Mouse (Mus musculus) heart, postnatal 0 days (tissue): Measurements from ENCODE around the gene Mccc2. TPM values are rescaled to one million over a fixed set of nuclear protein-coding genes. Genes with fewer than 3 reads are reported as not detected.
A peak's percentile ranks its signal among the peaks of the same experiment; 100 is the strongest.

Experiments
- ATAC-seq: fragments of 200-750 bp; cut with Nextera tagmentation; 2 replicates; pipeline ENCODE4 v1.8.0; 2017; ENCODE audit warnings: low read depth, moderate number of reproducible peaks, moderate library complexity; ENCODE audit not compliant: insufficient read depth
- DNase-seq: peaks from one replicate; pipeline ENCODE4 v3.0.0-alpha.2; 2016; ENCODE audit warnings: low spot score
- H3K27ac ChIP-seq: fragments of 300-500 bp; sonication (generic); 2 replicates; pipeline ENCODE4 v1.5.1; 2014; ENCODE audit warnings: low read depth, mild to moderate bottlenecking
- H3K27me3 ChIP-seq: fragments of 300-500 bp; sonication (generic); 2 replicates; pipeline ENCODE4 v1.6.1; 2014; ENCODE audit warnings: low read length, mixed read lengths; ENCODE audit not compliant: control insufficient read depth, insufficient read depth
- H3K36me3 ChIP-seq: fragments of 300-500 bp; sonication (generic); replicated peaks from 2 replicates; pipeline ENCODE4 v1.6.1; 2014; ENCODE audit warnings: low read length, mixed read lengths; ENCODE audit not compliant: control insufficient read depth, insufficient read depth
- H3K4me1 ChIP-seq: fragments of 300-500 bp; sonication (generic); 2 replicates; pipeline ENCODE4 v1.6.1; 2014; ENCODE audit warnings: antibody characterized with exemption; ENCODE audit not compliant: control insufficient read depth, insufficient read depth
- H3K4me2 ChIP-seq: fragments of 300-500 bp; sonication (generic); 2 replicates; pipeline ENCODE4 v1.6.1; 2014; ENCODE audit warnings: low read depth, mild to moderate bottlenecking, low read length, moderate library complexity
- H3K4me3 ChIP-seq: fragments of 300-500 bp; sonication (generic); 2 replicates; pipeline ENCODE4 v1.5.1; 2014; ENCODE audit warnings: low read depth, low read length
- H3K9ac ChIP-seq: fragments of 300-500 bp; sonication (generic); replicated peaks from 2 replicates; pipeline ENCODE4 v1.6.1; 2014; ENCODE audit warnings: low read depth, low read length, mixed read lengths
- H3K9me3 ChIP-seq: fragments of 300-500 bp; sonication (generic); replicated peaks from 2 replicates; pipeline ENCODE4 v1.6.1; 2016; ENCODE audit warnings: low read length; ENCODE audit not compliant: control insufficient read depth
- CTCF ChIP-seq: IDR thresholded peaks from 2 replicates; pipeline ENCODE4 v1.5.1; 2016; ENCODE audit warnings: antibody characterized with exemption, control low read depth, low read depth
- EP300 ChIP-seq: IDR thresholded peaks from 2 replicates; pipeline ENCODE4 v1.6.1; 2016; ENCODE audit warnings: antibody characterized with exemption, low read depth
- WGBS: fragments of 180-500 bp; shearing (Covaris S2); extraction: QIAGEN DNeasy Blood & Tissue Kit; methylation state at CpG from one replicate; pipeline ENCODE4 v1.1.7; 2014; 5-methylcytosine and 5-hydroxymethylcytosine counted together
- polyA plus RNA-seq: library from polyadenylated mRNA; unstranded; fragments of >200 nt; fragmentation: Nextera tagmentation; extraction: Ambion mirVana; gene quantifications from 2 replicates; pipeline ENCODE4 v1.2.1, GENCODE M21; 2015
- total RNA-seq: library from RNA; depleted of rRNA; stranded (reverse); fragments of >200 nt; gene quantifications from 2 replicates; pipeline ENCODE4 v1.2.3, GENCODE M21; 2014; ENCODE audit warnings: low replicate concordance

Mccc2 gene
- total and polyA plus RNA-seq, 2 experiments from 2014 or later, result 31.2 to 32.4 TPM

GRCm38 (mm10) chr13:100015937-100016336 is 498 bp upstream of the Mccc2 start:
- no peak for TF ChIP-seq CTCF
- no peak for TF ChIP-seq EP300
- Histone ChIP-seq H3K4me1 (peaks cover 6% of the 10 kb centered on the region; the same call in 1 of the 2 replicates), H3K27me3 (no peaks in the 10 kb centered on the region), H3K27ac (peak overlapping the region; percentile 71), H3K4me2 (peak overlapping the region; percentile 87), H3K4me3 (peak overlapping the region; percentile 69), H3K9ac (peak overlapping the region; percentile 66; the same call in 1 of the 2 replicates), H3K36me3 (peaks cover 10% of the 10 kb centered on the region), H3K9me3 (no peaks in the 10 kb centered on the region)
- DNase-seq, result no peak
- 9% methylated on average over 8 of the region's 8 CpGs for WGBS
- ATAC-seq, result peak; percentile 1; the same call in 1 of the 2 replicates

DNA sequence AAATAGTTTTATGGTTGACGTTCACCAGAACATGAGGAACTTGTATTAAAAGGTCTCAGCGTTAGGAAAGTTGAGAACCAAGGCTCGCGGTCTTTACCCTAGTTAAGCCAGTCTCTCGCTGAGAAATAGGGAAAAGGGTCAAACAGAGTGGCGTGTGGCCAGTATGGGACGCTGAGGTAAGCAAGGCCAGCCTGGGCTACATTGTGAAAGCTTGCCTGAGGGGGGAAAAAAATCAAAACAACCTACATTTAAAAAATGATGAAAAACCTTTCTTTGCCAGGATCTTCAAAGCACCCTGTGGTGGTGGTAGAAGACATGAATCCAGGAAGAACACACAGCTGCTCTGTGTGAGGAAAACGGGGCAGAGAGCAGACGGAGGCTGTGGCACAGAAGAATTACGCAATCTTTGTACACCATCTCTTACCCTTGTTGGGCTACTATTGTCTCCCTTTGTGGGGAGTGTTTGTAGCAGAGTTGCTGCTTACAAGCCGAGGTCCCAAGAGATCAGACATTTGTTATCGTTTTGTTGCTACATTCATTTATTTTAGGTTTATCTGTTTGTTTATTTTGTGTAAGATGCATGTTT is 9.4 kb downstream of the Mccc2 start:
- DNase-seq (no peak), ATAC-seq (no peak)
- H3K9me3 ChIP-seq, result no peaks in the 10 kb centered on the region
- H3K9ac ChIP-seq, result no peak overlapping the region
- TF ChIP-seq CTCF (no peak), EP300 (no peak)
- no peak overlapping the region for H3K4me3 ChIP-seq
- WGBS, result 84% methylated on average over 12 of the region's 12 CpGs
- H3K27me3 ChIP-seq, result no peaks in the 10 kb centered on the region
- H3K36me3 ChIP-seq, result no peaks in the 10 kb centered on the region
- no peaks in the 10 kb centered on the region for H3K4me1 ChIP-seq
- no peak overlapping the region for H3K27ac ChIP-seq
- no peak overlapping the region for H3K4me2 ChIP-seq

DNA sequence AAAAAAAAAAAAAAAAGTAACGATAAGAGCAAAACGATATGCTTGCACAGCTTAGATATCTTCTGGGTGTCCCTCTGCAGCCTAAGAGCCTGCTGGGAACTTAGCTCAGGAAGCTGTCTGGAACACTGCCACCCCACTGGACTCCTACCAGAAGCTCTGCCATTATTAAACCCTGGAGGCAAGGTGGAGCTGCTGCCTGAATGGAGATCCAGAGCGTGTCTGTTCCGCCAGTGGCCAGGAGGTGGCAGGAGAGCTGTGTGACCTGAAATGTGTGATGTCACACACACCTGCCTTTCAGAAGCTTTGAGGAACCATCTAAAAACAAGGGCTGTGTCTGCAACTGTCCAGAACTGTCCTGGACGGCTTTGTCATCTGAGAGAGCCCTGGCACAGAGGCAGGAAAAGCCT is 13.6 kb downstream of the Mccc2 start:
- H3K27me3 ChIP-seq, result no peaks in the 10 kb centered on the region
- DNase-seq, result peak; percentile 88
- H3K36me3 ChIP-seq, result no peaks in the 10 kb centered on the region
- H3K9me3 ChIP-seq, result no peaks in the 10 kb centered on the region
- H3K4me2 ChIP-seq, result no peak overlapping the region
- H3K27ac ChIP-seq, result no peak overlapping the region
- WGBS, result 7% methylated on average over 5 of the region's 5 CpGs
- peak; percentile 90 for ATAC-seq
- TF ChIP-seq EP300, result no peak
- peak; percentile 87 for TF ChIP-seq CTCF
- H3K9ac ChIP-seq, result no peak overlapping the region
- no peaks in the 10 kb centered on the region for H3K4me1 ChIP-seq
- H3K4me3 ChIP-seq, result no peak overlapping the region

DNA sequence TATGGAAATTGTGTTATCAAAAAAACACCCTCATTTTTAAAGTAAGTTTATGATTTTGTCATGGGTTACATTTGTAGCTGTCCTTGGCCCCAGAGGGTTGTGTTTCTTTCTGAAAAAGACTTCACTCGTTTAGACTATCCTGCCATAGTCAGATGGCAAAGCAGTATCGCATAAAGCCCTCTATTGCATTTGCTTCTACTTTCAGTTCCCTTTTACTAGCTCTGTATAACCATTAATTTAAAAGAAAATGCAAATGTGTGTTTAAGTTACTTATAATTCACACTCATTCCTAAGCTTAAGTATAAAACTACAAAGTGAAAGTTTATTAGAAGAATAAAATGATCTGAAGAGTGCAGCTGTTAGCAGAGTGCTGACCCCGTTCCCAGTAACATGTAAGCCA is 16.4 kb downstream of the Mccc2 start:
- H3K4me2 ChIP-seq, result no peak overlapping the region
- no peaks in the 10 kb centered on the region for H3K9me3 ChIP-seq
- WGBS, result 89% methylated on average over 3 of the region's 3 CpGs
- H3K27ac ChIP-seq, result no peak overlapping the region
- ATAC-seq (no peak), DNase-seq (no peak)
- TF ChIP-seq EP300 (no peak), CTCF (no peak)
- no peaks in the 10 kb centered on the region for H3K36me3 ChIP-seq
- H3K4me1 ChIP-seq, result no peaks in the 10 kb centered on the region
- H3K9ac ChIP-seq, result no peak overlapping the region
- no peaks in the 10 kb centered on the region for H3K27me3 ChIP-seq
- H3K4me3 ChIP-seq, result no peak overlapping the region

- 86% methylated on average over 3 of the region's 3 CpGs for WGBS
Measured at GRCm38 (mm10) chr13:99998099-99998498, 17.3 kb downstream of the Mccc2 start.

GRCm38 (mm10) chr13:99989592-99989991 is 25.8 kb downstream of the Mccc2 start:
- H3K4me2 ChIP-seq, result no peak overlapping the region
- peaks cover 17% of the 10 kb centered on the region for H3K36me3 ChIP-seq
- no peaks in the 10 kb centered on the region for H3K9me3 ChIP-seq
- no peaks in the 10 kb centered on the region for H3K27me3 ChIP-seq
- no peak overlapping the region for H3K27ac ChIP-seq
- WGBS, result 89% methylated on average over 4 of the region's 4 CpGs
- DNase-seq, result no peak
- no peak overlapping the region for H3K9ac ChIP-seq
- no peak overlapping the region for H3K4me3 ChIP-seq
- no peak for ATAC-seq
- no peaks in the 10 kb centered on the region for H3K4me1 ChIP-seq
- TF ChIP-seq EP300 (no peak), CTCF (no peak)

More at GRCm38 (mm10) chr13:99998099-99998498, 17.3 kb downstream of the Mccc2 start:
- Histone ChIP-seq H3K9ac (no peak overlapping the region), H3K4me1 (no peaks in the 10 kb centered on the region), H3K36me3 (no peaks in the 10 kb centered on the region), H3K4me2 (no peak overlapping the region), H3K27ac (no peak overlapping the region), H3K27me3 (no peaks in the 10 kb centered on the region), H3K4me3 (no peak overlapping the region), H3K9me3 (no peaks in the 10 kb centered on the region)
- ATAC-seq, result no peak
- DNase-seq, result no peak
- TF ChIP-seq EP300, result no peak
- TF ChIP-seq CTCF, result no peak
